Mouse (Mus musculus): ENCODE measurements around the gene Pip5kl1.

DNA sequence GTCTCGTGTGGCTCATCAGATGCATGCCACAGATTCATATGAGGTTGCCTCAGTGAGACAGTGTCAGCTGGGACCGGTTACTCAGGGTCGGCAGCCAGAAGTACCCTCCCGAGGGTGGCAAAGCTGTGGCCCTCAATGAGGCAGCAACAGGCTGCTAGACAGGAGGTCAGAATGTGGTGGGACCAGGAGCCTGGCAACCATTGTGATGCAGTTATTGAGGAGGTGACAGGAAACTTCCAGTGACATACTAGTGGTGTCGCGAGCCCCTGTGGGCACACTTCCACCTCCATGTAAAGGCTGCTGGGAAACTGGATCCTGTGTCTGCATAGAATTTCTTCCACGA is 46.9 kb downstream of the Pip5kl1 start, which contains the start of gene Ak1:
- TF ChIP-seq CTCF (IDR thresholded peaks at IDR 0.05; ENCODE audit: low read depth) (no peak), EP300 (optimal IDR thresholded peaks at IDR 0.05) (no peak)
